Mouse (Mus musculus): ENCODE data around the gene E2f6.

DNA sequence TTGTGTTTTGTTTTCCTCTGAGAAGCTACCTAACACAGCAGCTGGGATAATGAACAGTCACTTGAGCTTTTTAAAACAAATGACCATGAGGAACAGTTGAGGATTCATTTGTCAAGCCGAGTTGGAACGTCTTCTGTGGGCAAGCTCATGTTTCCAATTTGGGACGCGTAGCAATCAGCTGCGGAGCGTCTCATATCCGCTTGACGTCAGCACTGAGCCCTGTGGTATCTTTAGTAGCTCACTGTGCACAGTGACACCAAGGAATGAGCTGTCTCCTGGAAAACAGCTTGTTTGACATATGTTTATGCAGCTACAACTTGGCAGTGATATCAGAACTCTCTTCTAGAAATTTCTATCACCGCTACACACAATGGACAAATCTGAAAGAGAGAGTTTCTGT is 25.4 kb downstream of the E2f6 start:
- TF ChIP-seq POLR2A (IDR thresholded peaks at IDR 0.05; ENCODE audit: extremely low read depth, insufficient read depth, low read length) (0 out of 2 replicates have a peak, but pooled peaks have one; percentile 17), CTCF (IDR thresholded peaks at IDR 0.05; ENCODE audit: extremely low read depth, insufficient read depth, low read length) (0 out of 2 replicates have a peak, but pooled peaks have one; percentile 14)

Measured in cortical plate, adult 2 months (tissue).